Mouse (Mus musculus) right cerebral cortex, postnatal 36 days (tissue): ENCODE results near the gene Fam107b.

Source experiments
- DNase-seq, 2 experiments: peaks; one replicate each; pipeline ENCODE4 v3.0.0; 2022; ENCODE audit warnings: low spot score in 2 of 2, mixed read lengths in 1 of 2

The Fam107b gene

GRCm38 (mm10) chr2:3608868-3609854, 38.9 kb downstream of the Fam107b start:
- DNase-seq = no peak

- DNase-seq = no peak
Measured at GRCm38 (mm10) chr2:3618446-3618845, 48.2 kb downstream of the Fam107b start.

GRCm38 (mm10) chr2:3621568-3621967, 51.3 kb downstream of the Fam107b start:
- no peak for DNase-seq

GRCm38 (mm10) chr2:3622158-3622557, 51.9 kb downstream of the Fam107b start:
- DNase-seq = no peak

GRCm38 (mm10) chr2:3623207-3623980, 53.1 kb downstream of the Fam107b start:
- no peak for DNase-seq

GRCm38 (mm10) chr2:3623981-3624584, 53.8 kb downstream of the Fam107b start:
- no peak for DNase-seq

GRCm38 (mm10) chr2:3629096-3629495, 58.8 kb downstream of the Fam107b start:
- no peak for DNase-seq

- no peak for DNase-seq
Measured at GRCm38 (mm10) chr2:3629741-3630140, 59.5 kb downstream of the Fam107b start.

- no peak for DNase-seq
Measured at GRCm38 (mm10) chr2:3630769-3631477, 60.6 kb downstream of the Fam107b start.

GRCm38 (mm10) chr2:3633137-3633536, 62.8 kb downstream of the Fam107b start:
- no peak for DNase-seq

- DNase-seq = no peak
Measured at GRCm38 (mm10) chr2:3636771-3637170, 66.5 kb downstream of the Fam107b start.

GRCm38 (mm10) chr2:3641001-3641770, 70.9 kb downstream of the Fam107b start:
- no peak for DNase-seq

GRCm38 (mm10) chr2:3642949-3643348, 72.7 kb downstream of the Fam107b start:
- DNase-seq = no peak

- no peak for DNase-seq
Measured at GRCm38 (mm10) chr2:3645741-3646140, 75.5 kb downstream of the Fam107b start.

GRCm38 (mm10) chr2:3649171-3649570, 78.9 kb downstream of the Fam107b start:
- no peak for DNase-seq

- peak in 1 of 2 experiments; percentile 1 for DNase-seq
Measured at GRCm38 (mm10) chr2:3654606-3655005, 84.3 kb downstream of the Fam107b start.

GRCm38 (mm10) chr2:3656091-3656490, 85.8 kb downstream of the Fam107b start:
- DNase-seq = no peak

- DNase-seq = no peak
Measured at GRCm38 (mm10) chr2:3656834-3657233, 86.5 kb downstream of the Fam107b start.

- no peak for DNase-seq
Measured at GRCm38 (mm10) chr2:3657376-3657775, 87.1 kb downstream of the Fam107b start.

GRCm38 (mm10) chr2:3657811-3658730, 87.8 kb downstream of the Fam107b start:
- DNase-seq = no peak
